Mouse (Mus musculus) hindbrain, embryonic 15.5 days (tissue): Measurements from ENCODE around the gene Dnajc9. TPM values are rescaled to one million over a fixed set of nuclear protein-coding genes. Genes with fewer than 3 reads are reported as not detected.

Experiments used
- ATAC-seq: fragments of 200-750 bp; cut with Nextera tagmentation; 2 replicates; pipeline ENCODE4 v1.8.0; 2017; ENCODE audit warnings: low read depth, moderate number of reproducible peaks, moderate TSS enrichment; ENCODE audit not compliant: low FRiP score
- H3K27ac ChIP-seq: fragments of 300-500 bp; sonication (generic); replicated peaks from 2 replicates; pipeline ENCODE4 v1.5.1; 2015; ENCODE audit warnings: mild to moderate bottlenecking, inconsistent platforms
- H3K27me3 ChIP-seq: fragments of 300-500 bp; sonication (generic); 2 replicates; pipeline ENCODE4 v1.6.1; 2015; ENCODE audit warnings: control low read depth, inconsistent platforms
- H3K36me3 ChIP-seq: fragments of 300-500 bp; sonication (generic); 2 replicates; pipeline ENCODE4 v1.6.1; 2015; ENCODE audit warnings: control low read depth, inconsistent platforms
- H3K4me1 ChIP-seq: fragments of 300-500 bp; sonication (generic); replicated peaks from 2 replicates; pipeline ENCODE4 v1.6.1; 2015; ENCODE audit warnings: control low read depth, inconsistent platforms
- H3K4me2 ChIP-seq: fragments of 300-500 bp; sonication (generic); 2 replicates; pipeline ENCODE4 v1.6.1; 2015; ENCODE audit warnings: moderate library complexity, mild to moderate bottlenecking, inconsistent platforms
- H3K4me3 ChIP-seq: fragments of 300-500 bp; sonication (generic); 2 replicates; pipeline ENCODE4 v1.5.1; 2015; ENCODE audit warnings: mild to moderate bottlenecking, inconsistent platforms
- H3K9ac ChIP-seq: fragments of 300-500 bp; sonication (generic); 2 replicates; pipeline ENCODE4 v1.6.1; 2015; ENCODE audit warnings: inconsistent platforms
- H3K9me3 ChIP-seq: fragments of 300-500 bp; sonication (generic); 2 replicates; pipeline ENCODE4 v1.6.1; 2016; ENCODE audit warnings: control low read depth, inconsistent platforms
- WGBS: fragments of 180-500 bp; shearing (Covaris S2); methylation state at CpG from one replicate; pipeline ENCODE4 v1.1.7; 2015; 5-methylcytosine and 5-hydroxymethylcytosine counted together
- polyA plus RNA-seq: library from polyadenylated mRNA; unstranded; fragments of >200 nt; fragmentation: Nextera tagmentation; extraction: Ambion mirVana; gene quantifications from 2 replicates; pipeline ENCODE4 v1.2.1, GENCODE M21; 2015

Gene Dnajc9
- polyA plus RNA-seq, 1 experiment from 2014 or later = 125 TPM

- Histone ChIP-seq H3K4me2 (peak overlapping the region; percentile 61), H3K27me3 (no peaks in the 10 kb centered on the region), H3K36me3 (peaks cover 13% of the 10 kb centered on the region; the same call in 1 of the 2 replicates), H3K9ac (no peak overlapping the region), H3K27ac (no peak overlapping the region), H3K4me3 (no peak overlapping the region), H3K9me3 (no peaks in the 10 kb centered on the region), H3K4me1 (peaks cover 36% of the 10 kb centered on the region)
- no peak for ATAC-seq
- 81% methylated on average over 4 of the region's 4 CpGs for WGBS
Observed at GRCm38 (mm10) chr14:20392326-20392725, 3.6 kb upstream of the Dnajc9 start.

- Histone ChIP-seq H3K27me3 (no peaks in the 10 kb centered on the region), H3K4me2 (peak overlapping the region; percentile 85), H3K27ac (peak overlapping the region; percentile 85), H3K4me1 (peaks cover 54% of the 10 kb centered on the region), H3K9ac (peak overlapping the region; percentile 66), H3K9me3 (no peaks in the 10 kb centered on the region), H3K4me3 (peak overlapping the region; percentile 93), H3K36me3 (peaks cover 22% of the 10 kb centered on the region)
- WGBS = 90% methylated on average over 8 of the region's 8 CpGs
- ATAC-seq = no peak
Observed at GRCm38 (mm10) chr14:20389446-20390079, 853 bp upstream of the Dnajc9 start.

- Histone ChIP-seq H3K9me3 (no peaks in the 10 kb centered on the region), H3K9ac (no peak overlapping the region), H3K27ac (no peak overlapping the region), H3K27me3 (no peaks in the 10 kb centered on the region), H3K4me2 (no peak overlapping the region), H3K36me3 (peaks cover 54% of the 10 kb centered on the region), H3K4me3 (no peak overlapping the region), H3K4me1 (no peaks in the 10 kb centered on the region)
- ATAC-seq = no peak
- WGBS = 90% methylated on average over 9 of the region's 9 CpGs
Observed at GRCm38 (mm10) chr14:20379753-20380430, 8.8 kb downstream of the Dnajc9 start.

GRCm38 (mm10) chr14:20379087-20379640 lies 9.5 kb downstream of the Dnajc9 start:
- H3K27ac ChIP-seq = no peak overlapping the region
- no peak overlapping the region for H3K9ac ChIP-seq
- no peak for ATAC-seq
- no peaks in the 10 kb centered on the region for H3K27me3 ChIP-seq
- no peaks in the 10 kb centered on the region for H3K9me3 ChIP-seq
- no peak overlapping the region for H3K4me3 ChIP-seq
- WGBS = 90% methylated on average over 5 of the region's 5 CpGs
- no peak overlapping the region for H3K4me2 ChIP-seq
- H3K4me1 ChIP-seq = no peaks in the 10 kb centered on the region
- H3K36me3 ChIP-seq = peaks cover 46% of the 10 kb centered on the region

GRCm38 (mm10) chr14:20378313-20379061 lies 10.2 kb downstream of the Dnajc9 start:
- 43% methylated on average over 13 of the region's 13 CpGs for WGBS
- no peaks in the 10 kb centered on the region for H3K27me3 ChIP-seq
- peaks cover 45% of the 10 kb centered on the region for H3K36me3 ChIP-seq
- H3K4me1 ChIP-seq = no peaks in the 10 kb centered on the region
- no peak overlapping the region for H3K4me3 ChIP-seq
- ATAC-seq = no peak
- H3K9me3 ChIP-seq = no peaks in the 10 kb centered on the region
- H3K4me2 ChIP-seq = no peak overlapping the region
- H3K9ac ChIP-seq = no peak overlapping the region
- H3K27ac ChIP-seq = no peak overlapping the region

- no peaks in the 10 kb centered on the region for H3K27me3 ChIP-seq
- no peak for ATAC-seq
- no peak overlapping the region for H3K4me2 ChIP-seq
- H3K9me3 ChIP-seq = no peaks in the 10 kb centered on the region
- 85% methylated on average over 4 of the region's 4 CpGs for WGBS
- peaks cover 42% of the 10 kb centered on the region for H3K36me3 ChIP-seq
- H3K27ac ChIP-seq = no peak overlapping the region
- no peaks in the 10 kb centered on the region for H3K4me1 ChIP-seq
- no peak overlapping the region for H3K9ac ChIP-seq
- no peak overlapping the region for H3K4me3 ChIP-seq
Observed at GRCm38 (mm10) chr14:20377112-20377521, 11.6 kb downstream of the Dnajc9 start.

- no peak for ATAC-seq
- no peak overlapping the region for H3K9ac ChIP-seq
- H3K4me2 ChIP-seq = no peak overlapping the region
- no peaks in the 10 kb centered on the region for H3K9me3 ChIP-seq
- no peaks in the 10 kb centered on the region for H3K4me1 ChIP-seq
- H3K4me3 ChIP-seq = no peak overlapping the region
- H3K27me3 ChIP-seq = no peaks in the 10 kb centered on the region
- 95% methylated on average over 1 of the region's 1 CpGs for WGBS
- peaks cover 39% of the 10 kb centered on the region for H3K36me3 ChIP-seq
- H3K27ac ChIP-seq = no peak overlapping the region
Observed at GRCm38 (mm10) chr14:20371854-20372253, 16.9 kb downstream of the Dnajc9 start.

GRCm38 (mm10) chr14:20370798-20371197 lies 17.9 kb downstream of the Dnajc9 start:
- peaks cover 39% of the 10 kb centered on the region for H3K36me3 ChIP-seq
- no peak overlapping the region for H3K4me3 ChIP-seq
- H3K4me2 ChIP-seq = no peak overlapping the region
- no peaks in the 10 kb centered on the region for H3K4me1 ChIP-seq
- WGBS = 89% methylated on average over 7 of the region's 7 CpGs
- no peak for ATAC-seq
- no peak overlapping the region for H3K9ac ChIP-seq
- H3K27me3 ChIP-seq = no peaks in the 10 kb centered on the region
- H3K9me3 ChIP-seq = no peaks in the 10 kb centered on the region
- H3K27ac ChIP-seq = no peak overlapping the region

- Histone ChIP-seq H3K4me1 (no peaks in the 10 kb centered on the region), H3K4me3 (no peak overlapping the region), H3K27ac (no peak overlapping the region), H3K36me3 (peaks cover 50% of the 10 kb centered on the region), H3K27me3 (no peaks in the 10 kb centered on the region), H3K4me2 (no peak overlapping the region), H3K9me3 (no peaks in the 10 kb centered on the region), H3K9ac (no peak overlapping the region)
- no peak for ATAC-seq
- WGBS = 95% methylated on average over 3 of the region's 3 CpGs
Observed at GRCm38 (mm10) chr14:20368271-20368670, 20.4 kb downstream of the Dnajc9 start.

- Histone ChIP-seq H3K36me3 (peaks cover 82% of the 10 kb centered on the region), H3K27me3 (no peaks in the 10 kb centered on the region), H3K9me3 (no peaks in the 10 kb centered on the region), H3K4me2 (no peak overlapping the region), H3K4me1 (no peaks in the 10 kb centered on the region), H3K4me3 (no peak overlapping the region), H3K9ac (no peak overlapping the region), H3K27ac (no peak overlapping the region)
- ATAC-seq = no peak
- 97% methylated on average over 4 of the region's 4 CpGs for WGBS
Observed at GRCm38 (mm10) chr14:20363230-20363629, 25.5 kb downstream of the Dnajc9 start.

- Histone ChIP-seq H3K27me3 (no peaks in the 10 kb centered on the region), H3K4me1 (peaks cover 25% of the 10 kb centered on the region), H3K9me3 (no peaks in the 10 kb centered on the region), H3K4me3 (peak within 1 kb of the TSS; percentile 70), H3K27ac (peak within 1 kb of the TSS; percentile 90), H3K36me3 (peaks cover 18% of the 10 kb centered on the region), H3K4me2 (peak within 1 kb of the TSS; percentile 89), H3K9ac (peak within 1 kb of the TSS; percentile 87)
- WGBS = under 1% methylated on average over 38 of the region's 42 CpGs
- peak; percentile 99 for ATAC-seq
Observed at GRCm38 (mm10) chr14:20347991-20348541, 40.6 kb downstream of the Dnajc9 start, which contains the start of the genes Ecd and Fam149b. Gene Ecd, minus strand, starts transcription at chr14:20348121. Gene Fam149b, plus strand, starts transcription at chr14:20348162.
